Mouse (Mus musculus): ENCODE measurements at regions not wholly inside any gene's neighbourhood (a gene's known extent, or its start where the extent isn't known, plus 50 kb on each side); places are given as distances from the start of the nearest gene placed in this dataset.

DNA sequence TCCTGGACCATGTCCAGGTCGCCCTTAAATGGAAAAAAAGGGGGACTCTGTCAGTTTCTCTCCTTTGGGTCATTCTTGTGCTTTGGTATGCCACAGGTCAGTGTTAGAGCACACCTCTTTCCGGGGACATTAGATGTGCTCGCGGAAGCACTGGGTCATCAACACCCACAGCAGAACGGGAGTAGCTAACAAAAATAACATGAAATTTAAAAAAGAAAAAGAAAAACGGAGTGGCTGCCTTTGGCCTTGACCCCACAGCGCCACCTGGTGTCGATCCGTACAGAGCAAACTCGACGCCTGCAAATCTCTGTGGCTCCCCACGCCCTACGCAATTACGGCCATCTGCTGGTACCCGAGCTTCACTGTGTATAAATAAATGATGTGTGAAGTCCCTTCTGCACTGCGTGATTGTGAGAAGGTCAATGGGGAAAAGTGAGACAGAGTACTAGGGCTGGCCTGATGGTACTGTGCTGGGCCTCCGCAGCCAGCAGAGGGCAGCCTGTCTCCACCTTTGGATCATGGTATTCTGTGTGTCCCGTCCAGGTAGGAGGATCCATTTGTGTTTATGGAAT lies 99.0 kb upstream of the Slc7a12 start:
- peak; percentile 44 to 57 for DNase-seq (ENCODE audit: low spot score in 2 of 2)

DNA sequence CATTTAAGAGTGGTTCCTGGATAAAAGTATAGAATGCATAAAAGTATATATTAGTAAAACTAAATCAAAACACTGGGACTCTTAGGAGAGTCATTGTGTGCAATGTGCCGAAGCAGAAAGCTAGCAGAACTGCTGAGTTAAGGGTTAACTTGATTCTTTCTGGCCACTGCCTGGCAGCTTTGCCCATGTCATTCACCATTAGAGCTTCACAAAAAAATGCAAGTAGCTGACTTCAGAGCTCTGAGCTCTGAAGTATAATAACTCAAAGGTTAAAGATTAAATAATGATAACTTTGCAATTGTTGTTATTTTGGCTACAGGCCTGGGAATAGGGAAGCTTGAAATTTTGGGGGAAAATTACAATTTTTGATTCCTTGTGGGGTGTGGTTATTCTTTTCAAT lies 89.8 kb upstream of the Slc7a12 start:
- no peak for DNase-seq (ENCODE audit: low spot score in 2 of 2)

DNA sequence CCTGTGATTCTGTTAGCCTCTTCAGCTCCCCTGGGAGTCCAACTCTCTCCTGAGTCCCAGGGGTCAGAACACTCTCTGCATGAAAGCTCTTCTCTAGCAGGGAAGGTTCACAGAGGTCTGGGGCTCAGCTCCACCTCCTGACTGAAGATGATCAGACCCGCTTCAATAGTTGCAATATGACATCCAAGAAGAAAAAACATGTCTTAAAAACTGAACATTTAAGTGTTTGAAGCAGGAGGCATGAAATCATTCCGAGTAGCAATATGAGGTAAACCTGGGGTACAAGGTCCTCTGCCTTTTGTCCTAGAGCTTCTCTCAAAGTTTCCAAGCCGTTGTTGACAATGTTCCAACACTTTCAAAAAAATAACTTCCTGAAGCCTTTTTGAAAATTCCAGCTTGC lies 81.8 kb upstream of the Slc7a12 start:
- no peak for DNase-seq (ENCODE audit: low spot score in 2 of 2)

DNA sequence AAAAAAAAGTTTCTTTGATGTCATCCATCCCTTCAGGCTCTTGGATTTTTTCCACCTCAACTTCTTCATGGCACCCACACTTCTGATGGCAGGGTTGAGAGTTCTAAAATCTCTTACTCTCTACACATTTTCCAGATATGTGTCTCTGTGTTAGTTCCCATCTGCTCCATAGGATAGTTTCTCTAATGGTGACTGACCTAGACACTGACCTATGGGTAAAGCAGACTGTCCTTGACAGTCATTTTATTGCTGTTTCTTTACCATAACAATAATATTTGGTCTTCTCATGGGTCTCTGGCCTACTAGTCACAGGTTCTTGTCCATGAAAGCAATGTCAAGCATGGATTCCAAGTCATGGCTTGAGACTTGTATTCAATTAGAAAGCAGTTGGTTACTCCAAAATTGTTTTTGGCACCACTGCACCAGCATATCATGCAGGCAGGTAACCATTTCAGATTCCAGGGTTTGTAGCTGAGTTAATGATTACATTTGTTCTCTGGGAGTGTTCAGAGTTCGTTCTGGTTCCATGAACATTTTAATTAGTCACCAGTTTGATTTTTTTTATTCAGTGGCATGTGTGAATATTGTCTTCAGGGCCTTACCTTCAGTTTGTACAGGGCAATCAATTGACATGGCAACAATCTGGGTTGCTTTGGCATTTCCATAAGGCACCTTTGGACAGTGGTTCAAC lies 71.9 kb upstream of the Slc7a12 start:
- DNase-seq (ENCODE audit: low spot score in 2 of 2), result no peak
